ENCODE assay signal across 8 mouse cellular contexts in genomic region chr2:166008558-166009392, GRCm38 (mm10). TPM values are rescaled to one million over a fixed set of nuclear protein-coding genes. Genes with fewer than 3 reads are reported as not detected.
DNase-seq lines count a peak whose midpoint lies in the region; ATAC-seq and TF ChIP-seq lines count a peak whose summit lies in the region.

No protein-coding gene starts in this region.

- intact Hi-C loops in gastrocnemius, adult 2 months (cut with DNase I), result no loop called here

- no peak overlapping the region for H3K4me2 ChIP-seq in liver, embryonic 13.5 days
- H3K4me2 ChIP-seq in liver, embryonic 11.5 days, result no peak overlapping the region
- H3K4me2 ChIP-seq in forebrain, postnatal 0 days (ENCODE audit: low read depth), result no peak overlapping the region
- H3K4me2 ChIP-seq in neural tube, embryonic 15.5 days, result no peak overlapping the region

- WGBS in liver, embryonic 13.5 days (ENCODE audit: insufficient replicate concordance), result 64% methylated on average over 8 of the region's 8 CpGs
- WGBS in liver, embryonic 11.5 days, result 67% methylated on average over 8 of the region's 8 CpGs
- 40% methylated on average over 8 of the region's 8 CpGs for WGBS in forebrain, postnatal 0 days
- 47% methylated on average over 8 of the region's 8 CpGs for WGBS in neural tube, embryonic 15.5 days

- no peaks in the 10 kb centered on the region for H3K9me3 ChIP-seq in liver, embryonic 13.5 days (replicated peaks)
- no peaks in the 10 kb centered on the region for H3K9me3 ChIP-seq in liver, embryonic 11.5 days (ENCODE audit: control insufficient read depth, low read length)
- no peaks in the 10 kb centered on the region for H3K9me3 ChIP-seq in forebrain, postnatal 0 days (ENCODE audit: low read length)
- H3K9me3 ChIP-seq in neural tube, embryonic 15.5 days (replicated peaks), result no peaks in the 10 kb centered on the region

- H3K9ac ChIP-seq in liver, embryonic 13.5 days, result no peak overlapping the region
- no peak overlapping the region for H3K9ac ChIP-seq in liver, embryonic 11.5 days (ENCODE audit: low read depth, low read length)
- no peak overlapping the region for H3K9ac ChIP-seq in forebrain, postnatal 0 days
- H3K9ac ChIP-seq in neural tube, embryonic 15.5 days (replicated peaks), result no peak overlapping the region

- ATAC-seq in liver, embryonic 13.5 days (ENCODE audit: low read depth), result peak; percentile 18; the same call in 1 of the 2 replicates
- ATAC-seq in liver, embryonic 11.5 days (replicated peaks; ENCODE audit: low FRiP score), result no peak
- 0 out of 2 replicates have a peak, but pooled peaks have one; percentile 26 for ATAC-seq in forebrain, postnatal 0 days
- ATAC-seq in neural tube, embryonic 15.5 days (ENCODE audit: low FRiP score), result no peak

- no peak for DNase-seq in gastrocnemius, adult 2 months
- DNase-seq in gastrocnemius, adult 18-20 months (ENCODE audit: low spot score), result no peak
- no peak for DNase-seq in liver, embryonic 13.5 days
- no peak for DNase-seq in liver, embryonic 11.5 days (ENCODE audit: low spot score)
- no peak for DNase-seq in forebrain, postnatal 0 days
- DNase-seq in adipocyte (ENCODE audit: low spot score), result no peak
- no peak for DNase-seq in ovary, postnatal 14 days (ENCODE audit: low spot score)

- H3K27ac ChIP-seq in gastrocnemius, adult 2 months, result peak overlapping the region; percentile 81
- no peak overlapping the region for H3K27ac ChIP-seq in liver, embryonic 13.5 days
- H3K27ac ChIP-seq in liver, embryonic 11.5 days (ENCODE audit: low read depth, low read length), result no peak overlapping the region
- peak overlapping the region; percentile 47; the same call in 1 of the 2 replicates for H3K27ac ChIP-seq in forebrain, postnatal 0 days (ENCODE audit: low read depth, low read length)
- H3K27ac ChIP-seq in neural tube, embryonic 15.5 days (replicated peaks), result peak overlapping the region; percentile 51; the same call in 1 of the 2 replicates

- TF ChIP-seq CTCF in gastrocnemius, adult 2 months (IDR thresholded peaks at IDR 0.05), result no peak
- TF ChIP-seq CTCF in forebrain, postnatal 0 days (IDR thresholded peaks at IDR 0.05; ENCODE audit: low read depth), result no peak

- peaks cover 5% of the 10 kb centered on the region; the same call in 1 of the 2 replicates for H3K27me3 ChIP-seq in liver, embryonic 13.5 days
- H3K27me3 ChIP-seq in liver, embryonic 11.5 days (replicated peaks; ENCODE audit: control insufficient read depth, insufficient read depth, low read length), result no peaks in the 10 kb centered on the region
- H3K27me3 ChIP-seq in forebrain, postnatal 0 days (ENCODE audit: insufficient read depth, low read length), result no peaks in the 10 kb centered on the region
- no peaks in the 10 kb centered on the region for H3K27me3 ChIP-seq in neural tube, embryonic 15.5 days (replicated peaks)

- H3K4me1 ChIP-seq in liver, embryonic 13.5 days (replicated peaks), result peaks cover 29% of the 10 kb centered on the region
- H3K4me1 ChIP-seq in liver, embryonic 11.5 days (replicated peaks; ENCODE audit: control insufficient read depth, insufficient read depth, low read length), result peaks cover 19% of the 10 kb centered on the region
- peaks cover 18% of the 10 kb centered on the region for H3K4me1 ChIP-seq in forebrain, postnatal 0 days (ENCODE audit: insufficient read depth)
- peaks cover 31% of the 10 kb centered on the region for H3K4me1 ChIP-seq in neural tube, embryonic 15.5 days

- no peak overlapping the region for H3K4me3 ChIP-seq in gastrocnemius, adult 2 months
- no peak overlapping the region for H3K4me3 ChIP-seq in liver, embryonic 13.5 days (replicated peaks)
- H3K4me3 ChIP-seq in liver, embryonic 11.5 days (ENCODE audit: low read depth, low read length), result no peak overlapping the region
- H3K4me3 ChIP-seq in forebrain, postnatal 0 days (ENCODE audit: low read depth, low read length), result no peak overlapping the region
- no peak overlapping the region for H3K4me3 ChIP-seq in neural tube, embryonic 15.5 days (replicated peaks)

- H3K36me3 ChIP-seq in liver, embryonic 13.5 days, result no peaks in the 10 kb centered on the region
- no peaks in the 10 kb centered on the region for H3K36me3 ChIP-seq in liver, embryonic 11.5 days (ENCODE audit: control insufficient read depth, insufficient read depth, low read length)
- H3K36me3 ChIP-seq in forebrain, postnatal 0 days (ENCODE audit: insufficient read depth), result no peaks in the 10 kb centered on the region
- H3K36me3 ChIP-seq in neural tube, embryonic 15.5 days, result no peaks in the 10 kb centered on the region

RNA-seq across cellular contexts. Expression of gene Ncoa3, which starts 16.3 kb away (rescaled TPM):
- total RNA-seq in gastrocnemius, adult 2 months (2021), result 10 to 100 TPM; 21.0 to 24.8 TPM
- total RNA-seq in gastrocnemius, adult 18-20 months (2021), result 10 to 100 TPM; 14.6 to 20.4 TPM
- 3.5 and 4.5 TPM in 2 replicates for polyA plus RNA-seq in liver, embryonic 13.5 days (2015; fragmentation: Nextera tagmentation; extraction: Ambion mirVana)
- polyA plus RNA-seq in liver, embryonic 11.5 days (2014; fragmentation: Nextera tagmentation; extraction: Ambion mirVana), result 15.2 and 16.6 TPM in 2 replicates
- 19.8 and 24.1 TPM in 2 replicates for total RNA-seq in forebrain, postnatal 0 days (2014; rRNA removed)
- polyA plus RNA-seq in forebrain, postnatal 0 days (2015; fragmentation: Nextera tagmentation; extraction: Ambion mirVana), result 6.6 and 9.8 TPM in 2 replicates
- polyA plus RNA-seq in neural tube, embryonic 15.5 days (2015; fragmentation: Nextera tagmentation; extraction: Ambion mirVana), result 13.3 and 14.6 TPM in 2 replicates

Comparison
In these comparisons a context has a peak if more than half of its experiments do, and no peak if none do; other contexts are left out.
1. ATAC-seq: peak in liver, embryonic 13.5 days (single experiment) and forebrain, postnatal 0 days (single experiment); none in liver, embryonic 11.5 days (single experiment) and neural tube, embryonic 15.5 days (single experiment).
2. H3K27ac ChIP-seq: peak in gastrocnemius, adult 2 months (single experiment), forebrain, postnatal 0 days (single experiment) and neural tube, embryonic 15.5 days (single experiment); none in liver, embryonic 13.5 days (single experiment) and liver, embryonic 11.5 days (single experiment).